Mouse (Mus musculus) liver, embryonic 11.5 days (tissue): ENCODE results near the gene Gm1043. TPM values are rescaled to one million over a fixed set of nuclear protein-coding genes. Genes with fewer than 3 reads are reported as not detected.

Experiments used
- ATAC-seq: fragments of 200-750 bp; cut with Nextera tagmentation; replicated peaks from 2 replicates; pipeline ENCODE4 v1.8.0; 2017; ENCODE audit warnings: moderate number of reproducible peaks, mild to moderate bottlenecking, moderate TSS enrichment, moderate library complexity; ENCODE audit not compliant: low FRiP score
- DNase-seq: peaks from one replicate; pipeline ENCODE4 v3.0.0-alpha.2; 2017; ENCODE audit warnings: low spot score
- H3K27ac ChIP-seq: fragments of 300-500 bp; sonication (generic); 2 replicates; pipeline ENCODE4 v1.5.1; 2014; ENCODE audit warnings: mild to moderate bottlenecking, low read depth, low read length, control low read depth
- H3K27me3 ChIP-seq: fragments of 300-500 bp; sonication (generic); replicated peaks from 2 replicates; pipeline ENCODE4 v1.6.1; 2014; ENCODE audit warnings: low read length, mixed read lengths; ENCODE audit not compliant: control insufficient read depth, insufficient read depth
- H3K36me3 ChIP-seq: fragments of 300-500 bp; sonication (generic); 2 replicates; pipeline ENCODE4 v1.6.1; 2014; ENCODE audit warnings: mild to moderate bottlenecking, low read length, moderate library complexity, mixed read lengths; ENCODE audit not compliant: control insufficient read depth, insufficient read depth
- H3K4me1 ChIP-seq: fragments of 300-500 bp; sonication (generic); replicated peaks from 2 replicates; pipeline ENCODE4 v1.6.1; 2014; ENCODE audit warnings: low read length, mixed read lengths; ENCODE audit not compliant: control insufficient read depth, insufficient read depth
- H3K4me2 ChIP-seq: fragments of 300-500 bp; sonication (generic); 2 replicates; pipeline ENCODE4 v1.6.1; 2014; ENCODE audit warnings: mild to moderate bottlenecking, control low read depth, moderate library complexity
- H3K4me3 ChIP-seq: fragments of 300-500 bp; sonication (generic); 2 replicates; pipeline ENCODE4 v1.5.1; 2014; ENCODE audit warnings: low read depth, low read length, control low read depth
- H3K9ac ChIP-seq: fragments of 300-500 bp; sonication (generic); 2 replicates; pipeline ENCODE4 v1.6.1; 2014; ENCODE audit warnings: low read depth, low read length, control low read depth
- H3K9me3 ChIP-seq: fragments of 300-500 bp; sonication (generic); 2 replicates; pipeline ENCODE4 v1.6.1; 2016; ENCODE audit warnings: low read length, inconsistent platforms, mixed read lengths; ENCODE audit not compliant: control insufficient read depth
- WGBS: fragments of 180-500 bp; shearing (Covaris S2); extraction: QIAGEN DNeasy Blood & Tissue Kit; methylation state at CpG from one replicate; pipeline ENCODE4 v1.1.7; 2014; 5-methylcytosine and 5-hydroxymethylcytosine counted together
- polyA plus RNA-seq: library from polyadenylated mRNA; unstranded; fragments of >200 nt; fragmentation: Nextera tagmentation; extraction: Ambion mirVana; gene quantifications from 2 replicates; pipeline ENCODE4 v1.2.1, GENCODE M21; 2014

The Gm1043 gene
- polyA plus RNA-seq, 1 experiment from 2014 or later, result not detected

DNA sequence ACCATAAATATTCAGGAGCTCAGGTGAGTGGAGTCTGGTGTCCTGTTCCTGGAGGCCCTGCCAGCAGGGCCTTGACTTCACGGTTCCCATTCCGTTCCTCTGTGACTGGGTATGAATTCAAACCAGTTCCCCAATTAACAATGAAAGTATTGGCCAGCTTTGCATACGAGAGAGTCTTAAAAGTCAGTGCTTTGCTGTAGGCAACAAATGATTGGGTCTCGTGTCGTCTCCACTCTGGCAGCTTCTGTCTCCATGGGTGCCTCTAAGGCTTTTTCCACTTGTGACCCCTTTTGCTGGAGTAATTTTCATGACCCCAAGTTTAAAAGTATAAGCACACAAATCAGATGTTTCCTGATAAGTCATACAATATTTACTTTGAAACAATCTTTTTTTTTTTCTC is 4.6 kb upstream of the Gm1043 start:
- H3K9ac ChIP-seq, result no peak overlapping the region
- DNase-seq, result no peak
- no peak overlapping the region for H3K27ac ChIP-seq
- H3K4me2 ChIP-seq, result no peak overlapping the region
- no peaks in the 10 kb centered on the region for H3K4me1 ChIP-seq
- WGBS, result 72% methylated on average over 5 of the region's 5 CpGs
- H3K36me3 ChIP-seq, result no peaks in the 10 kb centered on the region
- H3K9me3 ChIP-seq, result no peaks in the 10 kb centered on the region
- peaks cover 8% of the 10 kb centered on the region; the same call in 1 of the 2 replicates for H3K27me3 ChIP-seq
- H3K4me3 ChIP-seq, result no peak overlapping the region
- ATAC-seq, result no peak

DNA sequence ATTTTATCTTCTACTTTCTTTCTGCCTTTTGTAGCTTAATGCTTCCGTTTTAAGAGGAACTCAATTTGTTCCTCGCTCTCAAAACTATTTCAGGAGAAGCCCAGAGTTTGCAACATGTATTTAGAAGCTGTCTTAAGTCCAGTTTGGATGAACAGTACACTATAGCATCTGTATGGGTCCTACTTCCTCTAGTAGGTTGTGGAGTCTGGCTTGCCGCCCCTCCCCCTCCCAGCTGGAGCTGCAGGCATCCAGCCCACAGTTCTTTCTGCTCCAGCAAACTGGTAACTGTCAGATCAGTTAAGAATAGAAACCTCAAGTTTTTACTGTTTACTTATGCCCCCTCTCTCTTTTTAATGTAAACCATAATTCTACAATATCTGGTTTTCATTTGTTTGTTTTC is 2.8 kb upstream of the Gm1043 start:
- H3K9ac ChIP-seq, result no peak overlapping the region
- no peak overlapping the region for H3K4me2 ChIP-seq
- no peak for DNase-seq
- no peak for ATAC-seq
- H3K9me3 ChIP-seq, result no peaks in the 10 kb centered on the region
- no peak overlapping the region for H3K4me3 ChIP-seq
- H3K27ac ChIP-seq, result no peak overlapping the region
- H3K36me3 ChIP-seq, result no peaks in the 10 kb centered on the region
- no peaks in the 10 kb centered on the region for H3K4me1 ChIP-seq
- 20% methylated on average over 3 of the region's 3 CpGs for WGBS
- H3K27me3 ChIP-seq, result no peaks in the 10 kb centered on the region

DNA sequence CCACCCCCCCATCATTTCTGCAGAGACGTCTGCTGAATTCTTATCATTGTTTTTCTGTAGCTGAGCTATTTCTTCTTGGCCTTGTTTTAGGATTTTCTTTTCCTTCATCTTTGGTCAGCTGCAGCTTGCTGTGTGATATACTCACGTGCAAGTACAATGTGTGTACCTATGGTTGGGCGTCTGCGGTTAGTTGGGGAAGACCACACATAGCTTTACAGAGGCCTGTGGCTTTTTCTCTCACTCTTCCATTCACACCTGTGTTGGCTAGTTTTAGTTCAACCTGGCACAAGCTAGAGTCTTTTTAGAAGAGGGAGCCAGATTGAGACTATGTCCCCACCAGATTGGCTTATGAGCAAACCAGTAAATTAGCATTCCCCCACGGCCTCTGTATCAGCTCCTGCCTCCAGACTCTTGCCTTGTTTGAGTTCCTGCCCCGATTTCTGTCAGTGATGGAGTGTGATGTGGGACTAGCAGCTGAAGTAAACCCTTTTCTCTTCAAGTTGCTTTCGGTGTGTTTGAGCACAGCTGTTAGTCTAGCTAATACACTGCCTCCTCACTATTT is 1.9 kb upstream of the Gm1043 start:
- 59% methylated on average over 7 of the region's 7 CpGs for WGBS
- no peak overlapping the region for H3K4me3 ChIP-seq
- no peaks in the 10 kb centered on the region for H3K9me3 ChIP-seq
- H3K4me2 ChIP-seq, result no peak overlapping the region
- no peaks in the 10 kb centered on the region for H3K27me3 ChIP-seq
- H3K27ac ChIP-seq, result no peak overlapping the region
- DNase-seq (no peak), ATAC-seq (no peak)
- no peaks in the 10 kb centered on the region for H3K4me1 ChIP-seq
- H3K36me3 ChIP-seq, result no peaks in the 10 kb centered on the region
- H3K9ac ChIP-seq, result no peak overlapping the region

DNA sequence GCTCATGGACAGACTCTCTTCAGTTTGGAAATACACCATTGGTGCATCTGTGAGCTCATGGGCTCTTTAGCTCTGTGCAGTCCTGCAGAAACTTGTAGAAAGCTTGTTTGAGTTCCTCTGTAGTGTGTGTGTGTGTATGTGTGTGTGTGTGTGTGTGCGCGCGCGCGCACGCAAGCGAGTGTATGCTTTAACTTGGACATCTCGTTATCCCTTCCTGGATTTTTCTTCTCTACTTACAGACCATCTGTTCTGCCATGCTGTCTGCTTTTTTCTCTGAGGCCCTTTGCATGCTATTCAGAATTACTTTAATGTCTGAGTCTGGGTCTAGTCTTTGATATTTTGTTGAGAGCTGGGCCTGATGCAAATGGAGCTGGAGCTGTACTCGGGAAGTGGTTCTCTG is 1.3 kb upstream of the Gm1043 start:
- Histone ChIP-seq H3K9me3 (no peaks in the 10 kb centered on the region), H3K27ac (no peak overlapping the region), H3K4me2 (no peak overlapping the region), H3K27me3 (no peaks in the 10 kb centered on the region; the same call in 1 of the 2 replicates), H3K36me3 (no peaks in the 10 kb centered on the region), H3K4me3 (no peak overlapping the region), H3K9ac (no peak overlapping the region), H3K4me1 (no peaks in the 10 kb centered on the region)
- 91% methylated on average over 9 of the region's 9 CpGs for WGBS
- no peak for DNase-seq
- no peak for ATAC-seq

DNA sequence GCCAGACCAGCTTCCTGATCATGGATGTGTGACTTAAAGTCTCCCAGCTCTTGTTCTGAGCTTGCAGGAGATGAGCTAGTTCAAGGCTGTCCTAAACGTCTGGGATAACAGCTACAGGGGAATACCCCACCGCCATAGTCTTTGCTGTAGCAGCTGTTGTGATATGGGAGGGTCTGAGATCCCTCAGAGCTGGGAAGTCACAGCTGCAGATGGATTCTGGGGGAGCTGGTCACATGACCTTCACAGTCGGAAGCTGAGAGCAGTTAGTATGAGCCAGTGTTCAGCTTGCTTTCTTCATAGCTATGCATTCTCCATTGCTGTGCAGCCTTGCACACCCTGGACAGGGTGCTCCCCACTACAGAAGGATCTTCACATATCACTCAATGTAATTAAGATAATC is 748 bp downstream of the Gm1043 start:
- Histone ChIP-seq H3K4me2 (no peak overlapping the region), H3K27me3 (peaks cover 13% of the 10 kb centered on the region), H3K27ac (no peak overlapping the region), H3K9ac (no peak overlapping the region), H3K4me1 (no peaks in the 10 kb centered on the region), H3K4me3 (no peak overlapping the region), H3K9me3 (no peaks in the 10 kb centered on the region), H3K36me3 (no peaks in the 10 kb centered on the region)
- DNase-seq (no peak), ATAC-seq (no peak)
- WGBS, result 66% methylated on average over 3 of the region's 3 CpGs

DNA sequence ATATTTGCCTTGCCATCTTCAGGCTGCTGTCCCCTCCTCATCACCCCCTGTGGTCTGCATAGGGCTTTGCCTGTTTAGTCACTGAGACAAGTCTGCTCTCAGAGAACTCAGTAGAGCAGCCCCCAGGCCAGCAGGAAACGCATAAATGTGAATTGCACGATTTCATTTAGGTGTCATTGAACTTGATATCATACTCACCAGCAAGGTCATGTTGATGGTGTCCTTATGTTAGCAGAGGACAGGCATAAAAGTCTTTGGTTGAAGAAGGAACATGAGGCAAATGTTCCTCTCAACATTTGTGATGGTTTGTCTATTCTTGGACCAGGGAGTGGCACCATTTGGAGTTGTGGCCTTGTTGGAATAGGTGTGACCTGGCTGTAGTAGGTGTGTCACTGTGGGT is 2.6 kb downstream of the Gm1043 start:
- H3K4me2 ChIP-seq, result no peak overlapping the region
- H3K27ac ChIP-seq, result no peak overlapping the region
- no peaks in the 10 kb centered on the region for H3K4me1 ChIP-seq
- peaks cover 28% of the 10 kb centered on the region for H3K27me3 ChIP-seq
- no peak overlapping the region for H3K9ac ChIP-seq
- no peak overlapping the region for H3K4me3 ChIP-seq
- DNase-seq, result no peak
- no peak for ATAC-seq
- whole genome bisulfite sequencing, result 40% methylated on average over 2 of the region's 2 CpGs
- H3K9me3 ChIP-seq, result no peaks in the 10 kb centered on the region
- no peaks in the 10 kb centered on the region for H3K36me3 ChIP-seq

DNA sequence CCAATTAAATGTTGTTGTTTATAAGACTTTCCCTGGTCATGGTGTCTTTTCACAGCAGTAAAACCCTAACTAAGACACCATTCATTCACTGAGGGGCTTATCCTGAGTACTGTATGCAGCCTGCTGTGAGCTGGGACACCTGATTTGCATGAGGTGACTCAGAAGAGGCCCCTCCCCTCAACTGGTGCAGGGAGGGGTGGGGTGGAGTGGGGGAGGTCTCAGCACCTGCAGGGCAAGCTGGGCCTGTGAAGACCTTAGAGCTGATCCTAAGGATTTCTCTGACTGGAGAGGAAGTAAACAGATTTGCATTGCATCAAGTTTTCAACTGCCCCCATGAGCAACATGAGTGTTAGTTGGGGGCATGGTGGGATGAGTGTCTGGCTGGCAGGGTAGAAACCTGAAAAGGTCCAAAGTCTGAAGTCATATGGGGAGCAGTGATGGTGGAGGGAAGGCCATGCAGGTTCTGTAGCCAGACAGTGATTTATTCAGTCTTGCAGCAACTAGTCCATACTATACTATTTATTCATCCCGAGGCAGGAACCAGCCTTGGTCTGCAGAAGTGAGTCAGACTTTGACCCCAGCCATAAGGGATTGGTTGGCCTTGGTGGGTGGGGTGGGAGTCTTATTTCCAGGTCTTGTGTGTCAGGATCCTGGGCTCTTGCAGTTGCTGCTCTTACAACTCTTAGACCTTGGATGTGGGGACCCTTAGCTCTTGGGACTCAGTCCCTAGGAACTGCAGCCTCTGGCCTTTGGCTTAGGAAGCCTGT is 3.4 kb downstream of the Gm1043 start:
- Histone ChIP-seq H3K4me3 (no peak overlapping the region), H3K27me3 (peaks cover 30% of the 10 kb centered on the region), H3K36me3 (no peaks in the 10 kb centered on the region), H3K27ac (no peak overlapping the region), H3K9ac (no peak overlapping the region), H3K4me2 (no peak overlapping the region), H3K4me1 (no peaks in the 10 kb centered on the region), H3K9me3 (no peaks in the 10 kb centered on the region)
- 38% methylated on average over 1 of the region's 1 CpGs for WGBS
- ATAC-seq, result no peak
- no peak for DNase-seq

DNA sequence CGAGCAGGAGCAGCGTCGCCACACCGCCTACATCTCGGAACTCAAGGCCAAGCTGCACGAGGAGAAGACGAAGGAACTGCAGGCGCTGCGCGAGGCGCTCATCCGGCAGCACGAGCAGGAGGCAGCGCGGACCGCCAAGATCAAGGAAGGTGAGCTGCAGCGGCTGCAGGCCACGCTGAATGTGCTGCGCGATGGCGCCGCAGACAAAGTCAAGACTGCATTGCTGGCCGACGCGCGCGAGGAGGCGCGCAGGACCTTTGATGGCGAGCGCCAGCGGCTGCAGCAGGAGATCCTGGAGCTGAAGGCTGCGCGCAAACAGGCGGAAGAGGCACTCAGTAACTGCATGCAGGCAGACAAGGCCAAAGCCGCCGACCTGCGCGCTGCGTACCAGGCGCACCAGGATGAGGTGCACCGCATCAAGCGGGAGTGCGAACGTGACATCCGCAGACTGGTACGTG is 6.0 kb downstream of the Gm1043 start:
- no peak for DNase-seq
- no peaks in the 10 kb centered on the region for H3K4me1 ChIP-seq
- H3K27me3 ChIP-seq, result peaks cover 30% of the 10 kb centered on the region
- H3K4me2 ChIP-seq, result peak overlapping the region; percentile 54
- H3K27ac ChIP-seq, result no peak overlapping the region
- H3K9me3 ChIP-seq, result no peaks in the 10 kb centered on the region
- peak overlapping the region; percentile 25 for H3K4me3 ChIP-seq
- no peaks in the 10 kb centered on the region for H3K36me3 ChIP-seq
- ATAC-seq, result no peak
- no peak overlapping the region for H3K9ac ChIP-seq
- under 1% methylated on average over 47 of the region's 47 CpGs for WGBS

DNA sequence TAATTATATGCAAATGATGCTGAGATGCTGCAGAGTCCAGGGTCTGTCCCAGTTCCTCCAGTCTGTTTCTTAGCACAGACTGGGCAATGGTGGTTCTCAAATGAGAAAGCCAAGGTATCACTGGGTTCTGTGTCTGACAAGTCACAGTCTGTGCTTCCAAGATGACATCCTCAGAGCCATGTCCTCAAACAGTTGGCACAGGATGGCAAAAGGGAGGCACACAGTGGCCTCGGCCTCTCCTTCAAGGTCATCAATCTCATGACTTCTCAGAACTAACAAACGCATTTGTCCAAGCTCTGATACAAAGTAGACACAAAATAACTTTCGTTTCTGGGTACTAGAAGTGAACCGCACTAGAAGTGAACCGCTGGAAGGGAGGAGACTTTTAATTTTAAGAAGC is 9.8 kb downstream of the Gm1043 start:
- no peak overlapping the region for H3K27ac ChIP-seq
- H3K36me3 ChIP-seq, result no peaks in the 10 kb centered on the region
- WGBS, result 82% methylated on average over 5 of the region's 5 CpGs
- no peak for DNase-seq
- no peak overlapping the region for H3K9ac ChIP-seq
- H3K4me3 ChIP-seq, result no peak overlapping the region
- no peaks in the 10 kb centered on the region for H3K9me3 ChIP-seq
- H3K27me3 ChIP-seq, result peaks cover 26% of the 10 kb centered on the region
- no peaks in the 10 kb centered on the region for H3K4me1 ChIP-seq
- ATAC-seq, result no peak
- no peak overlapping the region for H3K4me2 ChIP-seq
